Mouse (Mus musculus): Measurements from ENCODE around the gene Fam173b. TPM values are rescaled to one million over a fixed set of nuclear protein-coding genes. Genes with fewer than 3 reads are reported as not detected.

The Fam173b gene
- total RNA-seq, 2 experiments from 2014 or later = 2.5 to 12.6 TPM

DNA sequence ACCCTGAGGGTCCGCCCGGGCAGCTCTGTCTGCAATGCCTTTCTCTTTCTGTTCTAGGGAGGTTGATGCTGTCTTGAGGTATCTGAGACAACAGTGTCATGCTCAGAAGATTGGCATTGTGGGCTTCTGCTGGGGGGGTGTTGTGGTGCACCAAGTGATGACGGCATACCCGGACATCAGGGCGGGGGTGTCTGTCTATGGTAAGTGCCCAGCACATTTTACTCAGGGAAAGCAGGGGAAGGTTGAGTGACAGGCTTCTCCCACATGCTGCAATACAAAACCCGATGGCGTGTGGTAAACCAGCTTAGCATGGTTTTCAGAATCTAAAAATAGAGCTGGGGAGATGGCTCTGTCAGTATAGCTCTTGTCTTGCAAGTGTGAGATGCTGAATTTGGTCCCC lies 16.4 kb upstream of the Fam173b start:
- no peak for ATAC-seq (replicated peaks; ENCODE audit: low FRiP score, poor library complexity, severe bottlenecking)

- ATAC-seq (replicated peaks; ENCODE audit: low FRiP score, poor library complexity, severe bottlenecking) = no peak
These were observed 15.6 kb upstream of the Fam173b start for GRCm38 (mm10) chr15:31586088-31586487.

GRCm38 (mm10) chr15:31586519-31586918 lies 15.1 kb upstream of the Fam173b start:
- ATAC-seq (replicated peaks; ENCODE audit: low FRiP score, poor library complexity, severe bottlenecking) = peak; percentile 81

GRCm38 (mm10) chr15:31587789-31588188 lies 13.9 kb upstream of the Fam173b start:
- no peak for ATAC-seq (replicated peaks; ENCODE audit: low FRiP score, poor library complexity, severe bottlenecking)

DNA sequence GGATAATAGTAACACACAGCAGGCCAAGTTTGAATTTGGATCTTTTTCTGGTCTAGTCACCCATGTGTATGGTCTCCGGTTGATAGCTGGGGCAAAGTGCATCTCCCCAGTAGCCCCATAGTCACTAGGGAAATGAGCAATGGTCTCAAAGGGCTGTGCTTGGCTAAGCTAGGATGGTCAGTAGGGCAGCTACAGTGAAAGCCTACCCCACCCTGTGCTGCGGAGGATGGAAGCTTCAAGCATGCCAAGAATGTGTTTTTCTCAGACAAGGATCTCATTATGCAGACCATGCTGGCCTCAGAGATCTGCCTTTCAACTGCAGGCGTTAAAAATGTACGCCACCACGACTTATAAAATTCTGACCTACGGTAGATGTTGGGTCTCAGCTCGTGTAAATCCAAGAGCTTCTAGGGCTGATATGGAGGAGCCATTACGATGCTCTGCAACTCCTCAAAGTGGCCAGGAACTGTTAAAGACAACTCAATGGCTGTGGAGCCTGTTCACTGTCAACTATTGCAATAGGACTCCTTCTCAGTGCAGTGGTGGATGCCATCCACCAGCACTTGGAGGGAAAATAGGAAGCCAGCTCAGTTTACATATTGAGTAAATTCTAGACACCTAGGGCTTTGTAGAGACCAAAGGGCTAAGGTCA lies 12.5 kb upstream of the Fam173b start:
- ATAC-seq (replicated peaks; ENCODE audit: low FRiP score, poor library complexity, severe bottlenecking) = no peak

DNA sequence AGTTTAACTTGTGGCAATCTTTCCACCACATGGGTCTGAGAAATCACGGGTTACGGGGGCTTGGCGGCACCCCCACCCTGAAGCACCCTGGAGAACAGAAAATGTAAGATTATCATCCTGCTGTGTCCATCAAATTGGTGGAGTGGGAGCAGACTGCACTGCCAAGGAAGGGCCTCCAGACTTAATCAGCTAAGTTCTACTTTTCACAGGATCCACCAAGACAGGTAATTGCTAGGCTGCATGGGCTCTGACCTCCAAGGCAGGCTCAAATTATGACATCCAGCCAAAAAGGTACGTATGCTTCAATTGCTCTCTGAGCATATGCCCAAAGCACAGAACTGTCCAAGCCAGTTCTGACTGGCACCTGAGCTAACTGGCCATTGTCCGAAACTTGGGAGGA lies 11.5 kb upstream of the Fam173b start:
- ATAC-seq (replicated peaks; ENCODE audit: low FRiP score, poor library complexity, severe bottlenecking) = no peak

- no peak for ATAC-seq (replicated peaks; ENCODE audit: low FRiP score, poor library complexity, severe bottlenecking)
These were observed 9.1 kb upstream of the Fam173b start for GRCm38 (mm10) chr15:31592531-31592930.

GRCm38 (mm10) chr15:31594260-31594659 lies 7.4 kb upstream of the Fam173b start:
- ATAC-seq (replicated peaks; ENCODE audit: low FRiP score, poor library complexity, severe bottlenecking) = no peak

- ATAC-seq (replicated peaks; ENCODE audit: low FRiP score, poor library complexity, severe bottlenecking) = no peak
These were observed 6.0 kb upstream of the Fam173b start for GRCm38 (mm10) chr15:31595651-31596050.

DNA sequence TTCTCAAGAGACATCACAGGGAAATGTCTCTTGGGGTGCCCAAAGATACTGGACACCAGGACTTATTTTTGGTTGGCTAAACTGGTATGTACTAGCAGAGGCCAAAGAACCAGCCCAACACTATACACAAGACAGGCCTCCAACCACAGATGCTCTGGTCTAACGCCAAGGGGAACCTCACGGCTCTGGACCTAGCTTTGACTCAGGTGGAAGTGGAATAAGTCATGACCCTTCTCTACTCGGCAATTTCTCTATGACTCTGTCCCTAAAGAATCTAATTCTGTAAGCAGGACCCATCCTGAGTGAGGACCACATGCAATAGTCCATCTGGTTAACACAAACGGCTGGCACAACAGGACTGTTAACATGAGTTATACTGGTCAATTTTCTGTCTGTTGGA lies 1.8 kb upstream of the Fam173b start:
- ATAC-seq (replicated peaks; ENCODE audit: low FRiP score, poor library complexity, severe bottlenecking) = no peak

DNA sequence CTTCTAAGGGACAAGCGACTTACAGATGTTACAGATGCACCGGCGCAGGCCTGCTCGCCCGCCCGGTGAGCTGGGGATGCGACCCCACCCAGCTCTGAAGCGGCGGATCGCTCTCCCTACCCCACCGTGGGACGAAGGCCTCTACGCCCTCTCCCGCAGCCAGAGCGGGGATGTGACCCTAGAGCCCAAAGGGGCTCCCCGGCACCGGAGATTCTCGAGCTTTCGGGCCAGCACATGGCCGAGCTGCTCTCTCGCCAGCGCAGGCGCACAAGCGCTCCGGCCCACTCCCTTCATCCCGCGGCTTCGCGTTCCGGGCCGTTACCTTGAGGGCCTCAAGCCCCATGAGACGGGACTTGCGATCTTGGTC lies 390 bp upstream of the Fam173b start:
- peak; percentile 77 for ATAC-seq (replicated peaks; ENCODE audit: low FRiP score, poor library complexity, severe bottlenecking)

DNA sequence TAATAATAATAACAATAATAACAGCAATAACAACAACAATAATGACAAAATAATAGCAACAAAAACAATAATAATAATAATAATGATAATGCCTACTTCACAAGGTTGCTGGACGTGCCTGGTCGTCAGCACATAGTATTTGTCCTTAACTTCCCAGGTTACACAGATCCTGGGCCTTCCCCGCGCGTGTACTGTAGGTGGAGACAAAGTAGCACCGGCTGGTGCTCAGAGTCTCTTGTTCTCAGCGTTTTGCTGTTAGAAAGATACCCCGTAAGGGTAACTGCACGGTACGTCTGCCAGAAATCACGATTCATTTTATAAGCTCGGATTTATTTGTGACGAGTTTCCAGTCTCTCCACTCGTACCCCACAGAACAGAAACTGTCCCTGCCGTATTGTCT lies 774 bp downstream of the Fam173b start:
- no peak; the same call in 1 of the 2 replicates for ATAC-seq (replicated peaks; ENCODE audit: low FRiP score, poor library complexity, severe bottlenecking)

DNA sequence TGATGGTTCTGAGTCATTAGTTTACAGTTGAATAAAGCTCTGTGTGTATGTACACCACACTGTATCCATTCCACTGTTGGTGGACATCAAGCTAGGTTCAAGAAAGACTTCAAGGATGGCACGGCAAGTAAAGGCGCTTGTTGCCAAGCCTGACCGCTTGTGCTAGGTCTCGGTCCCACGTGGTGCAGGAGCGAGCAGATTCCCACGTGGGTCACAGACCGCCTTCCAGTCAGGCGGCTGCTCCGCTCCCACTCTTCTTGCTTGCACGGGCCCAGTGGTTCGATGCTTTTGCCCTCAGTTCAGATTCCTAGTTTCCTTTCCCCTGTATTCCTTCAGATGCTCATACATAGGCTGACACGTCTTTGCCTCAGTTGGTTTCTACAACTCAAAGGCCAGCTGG lies 1.5 kb downstream of the Fam173b start:
- ATAC-seq (replicated peaks; ENCODE audit: low FRiP score, poor library complexity, severe bottlenecking) = no peak

- no peak for ATAC-seq (replicated peaks; ENCODE audit: low FRiP score, poor library complexity, severe bottlenecking)
These were observed 5.2 kb downstream of the Fam173b start for GRCm38 (mm10) chr15:31606821-31607220.

- no peak for ATAC-seq (replicated peaks; ENCODE audit: low FRiP score, poor library complexity, severe bottlenecking)
These were observed 9.4 kb downstream of the Fam173b start for GRCm38 (mm10) chr15:31611027-31611426.

DNA sequence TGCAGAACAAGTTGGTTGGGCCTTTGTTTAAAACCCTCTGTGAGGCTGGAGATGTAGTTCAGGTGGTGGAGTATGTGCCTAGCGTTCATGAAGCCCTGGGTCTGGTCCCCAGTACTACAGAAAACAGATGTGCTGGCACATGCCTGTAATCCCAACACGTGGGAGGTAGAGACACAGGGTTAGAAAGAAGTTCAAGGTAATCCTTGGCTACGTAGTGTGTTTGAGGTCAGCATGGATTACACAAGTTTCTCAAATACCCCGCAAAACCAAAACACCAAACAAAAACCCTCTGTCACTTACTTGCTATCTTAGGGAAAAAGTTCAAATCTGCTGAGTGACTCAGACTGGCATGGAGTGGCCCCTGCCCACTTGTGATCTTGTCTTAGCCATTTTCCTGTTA lies 10.3 kb downstream of the Fam173b start:
- no peak for ATAC-seq (replicated peaks; ENCODE audit: low FRiP score, poor library complexity, severe bottlenecking)

DNA sequence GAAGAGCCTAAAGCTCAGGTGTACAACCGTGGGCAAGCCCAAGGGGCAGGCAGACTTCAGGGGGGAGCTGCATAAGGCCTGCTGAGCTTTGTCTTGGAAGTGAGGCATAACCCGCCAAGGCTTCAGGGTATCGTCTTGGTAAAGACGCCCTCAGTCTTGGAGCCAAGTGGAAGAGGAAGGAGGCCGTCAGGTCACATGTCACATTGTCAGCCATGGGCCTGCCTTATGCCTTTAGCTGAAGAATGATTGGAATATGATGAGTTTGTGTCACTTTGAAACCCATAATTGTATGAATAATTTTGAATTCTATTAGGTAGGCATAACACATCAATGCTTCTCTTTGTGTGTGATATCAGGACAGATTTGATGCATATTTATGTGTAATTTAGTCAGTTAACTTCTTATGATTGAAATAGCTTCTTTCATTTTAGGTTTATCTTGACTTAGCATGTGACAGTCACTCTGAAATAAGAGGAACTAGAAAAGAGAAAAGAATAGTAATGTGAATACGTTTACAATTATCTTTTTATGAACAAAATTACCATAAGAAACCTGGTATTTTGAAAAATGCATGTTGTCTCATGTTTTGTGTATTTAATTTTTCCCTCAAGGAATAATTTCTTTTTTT lies 12.3 kb downstream of the Fam173b start:
- ATAC-seq (replicated peaks; ENCODE audit: low FRiP score, poor library complexity, severe bottlenecking) = no peak

DNA sequence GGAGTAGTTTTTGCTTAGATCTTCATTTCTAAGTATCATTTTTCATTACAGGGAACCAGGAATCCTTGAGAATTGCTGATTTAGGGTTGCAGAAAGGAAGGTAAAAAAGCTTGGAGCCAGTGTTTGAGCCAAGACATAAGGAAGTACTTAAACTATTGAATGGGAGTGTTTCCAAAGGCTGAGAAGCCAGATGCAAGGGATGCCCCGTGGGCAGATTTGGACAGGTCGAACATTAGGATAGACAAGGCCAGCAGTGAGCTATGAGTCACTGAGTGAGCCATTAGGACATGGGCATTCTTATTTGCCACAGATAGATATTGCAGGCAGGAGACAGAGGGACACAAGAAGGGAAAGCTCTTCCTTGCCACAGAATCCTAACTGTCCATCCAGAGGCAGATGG lies 13.0 kb downstream of the Fam173b start:
- no peak for ATAC-seq (replicated peaks; ENCODE audit: low FRiP score, poor library complexity, severe bottlenecking)

- ATAC-seq (replicated peaks; ENCODE audit: low FRiP score, poor library complexity, severe bottlenecking) = no peak
These were observed 15.6 kb downstream of the Fam173b start for GRCm38 (mm10) chr15:31617261-31617660.

DNA sequence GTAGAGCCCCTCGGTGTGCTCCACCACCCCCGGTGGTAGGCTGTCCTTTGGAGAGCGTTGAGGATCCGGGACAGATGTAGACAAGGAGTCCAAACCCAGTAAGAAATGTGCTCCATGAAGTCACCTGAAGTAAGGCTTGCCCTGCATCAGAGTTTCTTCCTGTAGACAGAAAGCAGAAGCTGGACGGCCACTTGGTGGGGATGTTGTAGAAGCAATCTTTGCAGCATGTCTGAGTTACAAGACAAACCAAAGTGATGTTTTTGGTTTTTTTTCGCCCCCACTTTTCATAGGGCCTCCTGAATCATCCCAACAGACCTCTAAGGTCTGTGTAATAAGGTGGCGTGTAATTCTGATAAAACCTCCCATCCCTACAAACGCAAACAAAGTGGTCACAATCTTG lies 17.9 kb downstream of the Fam173b start:
- no peak for ATAC-seq (replicated peaks; ENCODE audit: low FRiP score, poor library complexity, severe bottlenecking)

DNA sequence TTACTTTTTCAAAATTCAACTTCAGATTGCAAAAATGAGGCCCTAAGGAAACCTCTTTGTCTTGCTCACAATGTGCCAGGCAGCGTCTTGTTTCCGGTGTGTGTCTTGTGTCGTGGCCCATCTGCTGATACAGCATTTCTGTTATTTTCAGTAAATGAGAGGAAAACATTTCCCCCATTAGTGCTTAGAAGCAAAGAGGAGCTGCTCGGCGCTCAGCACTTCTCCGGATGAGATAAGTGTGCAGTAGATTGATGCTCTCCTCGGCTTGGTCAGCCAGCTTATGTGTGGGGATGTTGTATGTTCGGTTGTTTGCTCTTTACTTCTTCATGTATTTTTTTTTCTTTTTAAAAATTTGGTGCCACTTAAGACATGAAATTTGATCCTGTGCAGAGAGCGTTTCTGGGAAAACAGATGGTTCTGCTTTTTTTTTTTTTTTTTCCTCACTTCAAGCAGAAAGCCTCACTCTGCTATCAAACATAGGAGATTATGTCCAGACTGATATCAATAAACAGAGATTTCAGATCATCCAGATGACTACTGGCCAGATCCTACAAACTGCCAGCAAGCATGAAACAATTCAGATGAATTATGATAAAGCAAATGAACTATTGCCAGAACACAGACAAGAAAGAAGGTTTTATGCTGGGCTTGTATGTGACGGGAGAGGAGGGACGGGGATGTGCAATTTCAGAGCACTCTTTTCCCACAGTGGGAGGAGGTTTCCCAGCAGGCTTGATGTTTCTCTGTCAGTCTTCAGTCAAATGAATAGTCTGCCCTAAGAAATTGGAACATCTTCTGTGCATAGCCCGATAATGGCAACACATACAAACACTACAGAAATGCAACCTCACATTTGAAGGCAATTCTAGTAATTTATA lies 25.9 kb downstream of the Fam173b start:
- ATAC-seq (replicated peaks; ENCODE audit: low FRiP score, poor library complexity, severe bottlenecking) = no peak

Data from erythroid progenitor cell, adult 5-6 weeks (primary cell).